Mouse (Mus musculus): ENCODE data around the gene Senp8. TPM values are rescaled to one million over a fixed set of nuclear protein-coding genes. Genes with fewer than 3 reads are reported as not detected.

Senp8 gene
- polyA plus RNA-seq, 1 experiment from 2014 or later, result 3.4 TPM

DNA sequence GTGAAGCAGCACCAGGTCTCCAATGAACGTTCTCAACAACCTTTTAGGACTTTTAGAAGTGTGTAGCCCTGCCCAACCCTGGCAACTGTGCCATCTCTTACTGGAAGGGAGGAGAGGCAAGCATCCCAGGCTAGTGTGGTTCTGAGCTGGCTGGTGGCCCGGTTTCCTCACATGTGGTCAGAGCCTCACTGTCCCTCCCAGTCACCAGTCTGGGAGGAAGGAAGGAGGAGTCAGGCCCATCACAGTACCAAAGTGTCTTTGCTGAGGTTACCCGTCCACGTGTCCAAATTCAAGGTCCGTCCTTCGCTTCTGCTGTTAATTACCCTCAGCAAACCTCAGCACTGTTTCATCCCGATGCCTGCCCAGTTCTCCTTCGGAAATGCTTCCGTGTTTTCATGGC, 58.4 kb downstream of the Senp8 start:
- DNase-seq (ENCODE audit: low spot score) (no peak), ATAC-seq (no peak)
- no peak overlapping the region for H3K4me3 ChIP-seq (ENCODE audit: low read depth, low read length)
- no peak overlapping the region for H3K9ac ChIP-seq (replicated peaks; ENCODE audit: low read depth)
- no peaks in the 10 kb centered on the region for H3K27me3 ChIP-seq (replicated peaks; ENCODE audit: insufficient read depth, low read length)
- H3K36me3 ChIP-seq (ENCODE audit: insufficient read depth, low read length), result no peaks in the 10 kb centered on the region
- H3K9me3 ChIP-seq (ENCODE audit: low read length), result no peaks in the 10 kb centered on the region
- H3K27ac ChIP-seq (ENCODE audit: low read length), result peak overlapping the region; percentile 91
- peaks cover 4% of the 10 kb centered on the region; the same call in 1 of the 2 replicates for H3K4me1 ChIP-seq (ENCODE audit: insufficient read depth, low read depth, low read length)
- peak overlapping the region; percentile 37 for H3K4me2 ChIP-seq (replicated peaks; ENCODE audit: low read depth, low read length)
- TF ChIP-seq CTCF (IDR thresholded peaks at IDR 0.05) (no peak), EP300 (IDR thresholded peaks at IDR 0.05) (peak; percentile 7)
- WGBS, result 27% methylated on average over 9 of the region's 9 CpGs

DNA sequence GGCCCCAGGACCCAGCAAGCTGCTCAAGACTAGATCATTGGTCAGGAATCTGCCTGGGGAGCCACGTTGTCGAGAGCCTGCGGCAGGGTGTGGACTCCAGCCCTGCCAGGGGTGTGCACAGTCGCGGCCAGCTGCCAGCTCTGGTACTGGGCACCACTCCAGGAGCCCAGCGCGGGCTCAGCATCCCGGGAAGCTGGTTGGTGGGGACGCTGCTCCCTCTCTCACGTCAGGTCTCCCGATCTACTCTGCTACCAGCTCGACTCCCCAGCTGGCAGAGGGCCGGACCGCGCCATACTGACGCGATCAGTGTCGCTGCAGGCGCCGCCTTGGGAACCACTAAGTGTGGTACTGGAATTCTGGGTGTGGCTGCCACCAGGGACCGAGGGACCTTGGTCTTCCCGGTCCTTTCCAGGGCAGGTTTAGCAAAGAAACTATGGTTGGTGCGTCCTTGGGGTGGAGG, 58.8 kb downstream of the Senp8 start:
- ATAC-seq, result peak; percentile 85
- peaks cover 4% of the 10 kb centered on the region; the same call in 1 of the 2 replicates for H3K4me1 ChIP-seq (ENCODE audit: insufficient read depth, low read depth, low read length)
- no peaks in the 10 kb centered on the region for H3K27me3 ChIP-seq (replicated peaks; ENCODE audit: insufficient read depth, low read length)
- 2% methylated on average over 23 of the region's 23 CpGs for WGBS
- DNase-seq (ENCODE audit: low spot score), result peak; percentile 97
- peak overlapping the region; percentile 91 for H3K27ac ChIP-seq (ENCODE audit: low read length)
- TF ChIP-seq EP300 (IDR thresholded peaks at IDR 0.05), result peak; percentile 95
- TF ChIP-seq CTCF (IDR thresholded peaks at IDR 0.05), result no peak; the same call in 1 of the 2 replicates
- peak overlapping the region; percentile 37 for H3K4me2 ChIP-seq (replicated peaks; ENCODE audit: low read depth, low read length)
- no peak overlapping the region for H3K9ac ChIP-seq (replicated peaks; ENCODE audit: low read depth)
- H3K9me3 ChIP-seq (ENCODE audit: low read length), result no peaks in the 10 kb centered on the region
- H3K4me3 ChIP-seq (ENCODE audit: low read depth, low read length), result no peak overlapping the region
- no peaks in the 10 kb centered on the region for H3K36me3 ChIP-seq (ENCODE audit: insufficient read depth, low read length)

DNA sequence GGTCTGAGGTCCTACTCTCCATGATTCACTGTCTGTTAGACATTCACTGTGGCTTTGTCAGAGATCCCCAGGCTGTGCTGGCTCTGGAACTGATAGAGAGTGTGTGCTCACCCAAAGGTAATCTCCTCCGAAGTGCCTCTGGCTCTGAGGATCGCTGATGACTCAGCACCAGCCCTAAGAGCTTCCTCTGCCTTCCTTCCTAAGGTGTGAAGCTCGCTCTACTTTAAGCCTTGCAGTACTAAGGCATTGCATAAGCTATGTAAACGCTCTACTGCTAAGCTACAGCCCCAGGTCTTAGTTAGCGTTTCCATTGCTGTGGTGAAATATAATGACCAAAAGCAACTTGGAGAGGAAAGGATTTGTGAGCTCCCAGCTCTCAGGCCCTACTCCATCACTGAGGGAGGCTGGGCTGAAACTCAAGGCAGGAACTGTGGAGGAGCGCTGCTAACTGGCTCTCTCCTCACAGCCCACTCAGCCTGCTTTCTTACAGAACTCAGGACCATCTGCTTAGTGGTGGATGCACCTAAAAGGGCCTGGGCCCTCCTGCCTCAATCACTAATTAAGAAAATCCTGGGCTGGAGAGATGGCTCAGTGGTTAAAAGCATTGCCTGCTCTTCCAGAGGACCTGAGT, 63.0 kb downstream of the Senp8 start:
- DNase-seq (ENCODE audit: low spot score) (peak; percentile 89), ATAC-seq (peak; percentile 55)
- peak overlapping the region; percentile 77 for H3K27ac ChIP-seq (ENCODE audit: low read length)
- no peaks in the 10 kb centered on the region for H3K9me3 ChIP-seq (ENCODE audit: low read length)
- no peaks in the 10 kb centered on the region for H3K36me3 ChIP-seq (ENCODE audit: insufficient read depth, low read length)
- no peak overlapping the region for H3K4me3 ChIP-seq (ENCODE audit: low read depth, low read length)
- 19% methylated on average over 6 of the region's 6 CpGs for WGBS
- peaks cover 1% of the 10 kb centered on the region; the same call in 1 of the 2 replicates for H3K4me1 ChIP-seq (ENCODE audit: insufficient read depth, low read depth, low read length)
- H3K9ac ChIP-seq (replicated peaks; ENCODE audit: low read depth), result no peak overlapping the region
- H3K27me3 ChIP-seq (replicated peaks; ENCODE audit: insufficient read depth, low read length), result no peaks in the 10 kb centered on the region
- H3K4me2 ChIP-seq (replicated peaks; ENCODE audit: low read depth, low read length), result no peak overlapping the region
- TF ChIP-seq CTCF (IDR thresholded peaks at IDR 0.05) (no peak), EP300 (IDR thresholded peaks at IDR 0.05) (peak; percentile 87)

Other genes starting within 250 kb of the Senp8 start
- gene Hexa, start 211.2 kb downstream of the Senp8 start, polyA plus RNA-seq (2015; fragmentation: Nextera tagmentation; extraction: Ambion mirVana), result 61.6 and 69.9 TPM in 2 replicates
- 0.57 and 0.83 TPM in 2 replicates for gene Tmem202, start 210.9 kb downstream of the Senp8 start, polyA plus RNA-seq (2015; fragmentation: Nextera tagmentation; extraction: Ambion mirVana)
- gene Celf6, start 172.8 kb downstream of the Senp8 start, polyA plus RNA-seq (2015; fragmentation: Nextera tagmentation; extraction: Ambion mirVana), result 0.16 and 0.25 TPM in 2 replicates
- 18.3 and 22.1 TPM in 2 replicates for gene Parp6, start 133.4 kb downstream of the Senp8 start, polyA plus RNA-seq (2015; fragmentation: Nextera tagmentation; extraction: Ambion mirVana)
- gene Pkm, start 94.3 kb downstream of the Senp8 start, polyA plus RNA-seq (2015; fragmentation: Nextera tagmentation; extraction: Ambion mirVana), result 318 and 331 TPM in 2 replicates
- 68.0 and 95.2 TPM in 2 replicates for gene Gramd2, start 70.6 kb downstream of the Senp8 start, polyA plus RNA-seq (2015; fragmentation: Nextera tagmentation; extraction: Ambion mirVana)
- gene Myo9a, start 186 bp upstream of the Senp8 start, polyA plus RNA-seq (2015; fragmentation: Nextera tagmentation; extraction: Ambion mirVana), result 8.1 and 11.5 TPM in 2 replicates
- not detected in 2 replicates for gene Nr2e3, start 209.9 kb upstream of the Senp8 start, polyA plus RNA-seq (2015; fragmentation: Nextera tagmentation; extraction: Ambion mirVana)